Mouse (Mus musculus): ENCODE data around the gene Peg3. TPM values are rescaled to one million over a fixed set of nuclear protein-coding genes. Genes with fewer than 3 reads are reported as not detected.

Peg3 gene
- total and polyA plus RNA-seq, 2 experiments from 2014 or later: 75.5 to 122 TPM

GRCm38 (mm10) chr7:6770286-6770685 is 40.1 kb upstream of the Peg3 start:
- no peak overlapping the region for H3K4me2 ChIP-seq (ENCODE audit: low read depth, low read length)
- H3K36me3 ChIP-seq (ENCODE audit: insufficient read depth, low read length): no peaks in the 10 kb centered on the region
- ATAC-seq (no peak), DNase-seq (ENCODE audit: low spot score) (no peak)
- 5% methylated on average over 8 of the region's 8 CpGs for WGBS
- no peak overlapping the region for H3K9ac ChIP-seq (replicated peaks; ENCODE audit: low read length)
- no peak for TF ChIP-seq CTCF (IDR thresholded peaks at IDR 0.05; ENCODE audit: low read depth)
- H3K4me1 ChIP-seq (ENCODE audit: insufficient read depth, low read length): no peaks in the 10 kb centered on the region; the same call in 1 of the 2 replicates
- no peak overlapping the region for H3K27ac ChIP-seq
- no peaks in the 10 kb centered on the region for H3K9me3 ChIP-seq (ENCODE audit: low read length)
- H3K4me3 ChIP-seq (ENCODE audit: low read length): no peak overlapping the region
- H3K27me3 ChIP-seq (ENCODE audit: insufficient read depth, low read length): no peaks in the 10 kb centered on the region

- WGBS: 51% methylated on average over 5 of the region's 5 CpGs
Measured at GRCm38 (mm10) chr7:6765240-6765639, 35.0 kb upstream of the Peg3 start.

GRCm38 (mm10) chr7:6760170-6760569 is 29.9 kb upstream of the Peg3 start:
- Histone ChIP-seq H3K27ac (no peak overlapping the region), H3K36me3 (ENCODE audit: insufficient read depth, low read length) (no peaks in the 10 kb centered on the region), H3K27me3 (ENCODE audit: insufficient read depth, low read length) (no peaks in the 10 kb centered on the region), H3K9ac (replicated peaks; ENCODE audit: low read length) (no peak overlapping the region), H3K9me3 (ENCODE audit: low read length) (no peaks in the 10 kb centered on the region), H3K4me2 (ENCODE audit: low read depth, low read length) (no peak overlapping the region), H3K4me3 (ENCODE audit: low read length) (no peak overlapping the region), H3K4me1 (ENCODE audit: insufficient read depth, low read length) (no peaks in the 10 kb centered on the region)
- DNase-seq (ENCODE audit: low spot score): no peak
- WGBS: 16% methylated on average over 6 of the region's 6 CpGs
- no peak for TF ChIP-seq CTCF (IDR thresholded peaks at IDR 0.05; ENCODE audit: low read depth)
- no peak for ATAC-seq

More at GRCm38 (mm10) chr7:6765240-6765639, 35.0 kb upstream of the Peg3 start:
- H3K27me3 ChIP-seq (ENCODE audit: insufficient read depth, low read length): no peaks in the 10 kb centered on the region
- TF ChIP-seq CTCF (IDR thresholded peaks at IDR 0.05; ENCODE audit: low read depth): no peak
- H3K9me3 ChIP-seq (ENCODE audit: low read length): no peaks in the 10 kb centered on the region
- H3K4me2 ChIP-seq (ENCODE audit: low read depth, low read length): no peak overlapping the region
- no peaks in the 10 kb centered on the region; the same call in 1 of the 2 replicates for H3K4me1 ChIP-seq (ENCODE audit: insufficient read depth, low read length)
- DNase-seq (ENCODE audit: low spot score) (no peak), ATAC-seq (0 out of 2 replicates have a peak, but pooled peaks have one; percentile 24)
- H3K27ac ChIP-seq: no peak overlapping the region
- H3K4me3 ChIP-seq (ENCODE audit: low read length): no peak overlapping the region
- no peaks in the 10 kb centered on the region for H3K36me3 ChIP-seq (ENCODE audit: insufficient read depth, low read length)
- no peak overlapping the region for H3K9ac ChIP-seq (replicated peaks; ENCODE audit: low read length)

- WGBS: 57% methylated on average over 12 of the region's 12 CpGs
- H3K27ac ChIP-seq: no peak overlapping the region
- no peaks in the 10 kb centered on the region for H3K9me3 ChIP-seq (ENCODE audit: low read length)
- no peak overlapping the region for H3K4me2 ChIP-seq (ENCODE audit: low read depth, low read length)
- no peak overlapping the region for H3K4me3 ChIP-seq (ENCODE audit: low read length)
- DNase-seq (ENCODE audit: low spot score) (no peak), ATAC-seq (no peak)
- no peaks in the 10 kb centered on the region for H3K27me3 ChIP-seq (ENCODE audit: insufficient read depth, low read length)
- H3K36me3 ChIP-seq (ENCODE audit: insufficient read depth, low read length): no peaks in the 10 kb centered on the region
- H3K4me1 ChIP-seq (ENCODE audit: insufficient read depth, low read length): no peaks in the 10 kb centered on the region
- no peak overlapping the region for H3K9ac ChIP-seq (replicated peaks; ENCODE audit: low read length)
- no peak for TF ChIP-seq CTCF (IDR thresholded peaks at IDR 0.05; ENCODE audit: low read depth)
Measured at GRCm38 (mm10) chr7:6759698-6760097, 29.5 kb upstream of the Peg3 start.

- no peak overlapping the region for H3K4me3 ChIP-seq (ENCODE audit: low read length)
- no peak overlapping the region for H3K9ac ChIP-seq (replicated peaks; ENCODE audit: low read length)
- H3K36me3 ChIP-seq (ENCODE audit: insufficient read depth, low read length): no peaks in the 10 kb centered on the region
- H3K27me3 ChIP-seq (ENCODE audit: insufficient read depth, low read length): no peaks in the 10 kb centered on the region
- TF ChIP-seq CTCF (IDR thresholded peaks at IDR 0.05; ENCODE audit: low read depth): no peak
- 87% methylated on average over 4 of the region's 4 CpGs for WGBS
- ATAC-seq (no peak), DNase-seq (ENCODE audit: low spot score) (no peak)
- no peaks in the 10 kb centered on the region for H3K4me1 ChIP-seq (ENCODE audit: insufficient read depth, low read length)
- no peaks in the 10 kb centered on the region for H3K9me3 ChIP-seq (ENCODE audit: low read length)
- H3K27ac ChIP-seq: no peak overlapping the region
- H3K4me2 ChIP-seq (ENCODE audit: low read depth, low read length): no peak overlapping the region
Measured at GRCm38 (mm10) chr7:6756777-6757291, 26.6 kb upstream of the Peg3 start.

GRCm38 (mm10) chr7:6753440-6753839 is 23.2 kb upstream of the Peg3 start:
- no peaks in the 10 kb centered on the region for H3K9me3 ChIP-seq (ENCODE audit: low read length)
- no peaks in the 10 kb centered on the region for H3K36me3 ChIP-seq (ENCODE audit: insufficient read depth, low read length)
- TF ChIP-seq CTCF (IDR thresholded peaks at IDR 0.05; ENCODE audit: low read depth): no peak
- no peak overlapping the region for H3K4me2 ChIP-seq (ENCODE audit: low read depth, low read length)
- H3K27ac ChIP-seq: no peak overlapping the region; the same call in 1 of the 2 replicates
- ATAC-seq: peak; percentile 83
- 11% methylated on average over 4 of the region's 4 CpGs for WGBS
- H3K4me3 ChIP-seq (ENCODE audit: low read length): no peak overlapping the region
- H3K9ac ChIP-seq (replicated peaks; ENCODE audit: low read length): no peak overlapping the region
- DNase-seq (ENCODE audit: low spot score): peak; percentile 57
- H3K4me1 ChIP-seq (ENCODE audit: insufficient read depth, low read length): no peaks in the 10 kb centered on the region
- H3K27me3 ChIP-seq (ENCODE audit: insufficient read depth, low read length): no peaks in the 10 kb centered on the region

- ATAC-seq (no peak), DNase-seq (ENCODE audit: low spot score) (peak; percentile 54)
- 42% methylated on average over 7 of the region's 7 CpGs for WGBS
- H3K4me3 ChIP-seq (ENCODE audit: low read length): no peak overlapping the region
- no peaks in the 10 kb centered on the region for H3K27me3 ChIP-seq (ENCODE audit: insufficient read depth, low read length)
- H3K36me3 ChIP-seq (ENCODE audit: insufficient read depth, low read length): no peaks in the 10 kb centered on the region
- TF ChIP-seq CTCF (IDR thresholded peaks at IDR 0.05; ENCODE audit: low read depth): no peak
- no peak overlapping the region for H3K27ac ChIP-seq
- no peak overlapping the region for H3K9ac ChIP-seq (replicated peaks; ENCODE audit: low read length)
- H3K4me1 ChIP-seq (ENCODE audit: insufficient read depth, low read length): no peaks in the 10 kb centered on the region
- H3K9me3 ChIP-seq (ENCODE audit: low read length): no peaks in the 10 kb centered on the region
- H3K4me2 ChIP-seq (ENCODE audit: low read depth, low read length): no peak overlapping the region
Measured at GRCm38 (mm10) chr7:6749196-6749595, 19.0 kb upstream of the Peg3 start.
